Mouse (Mus musculus): ENCODE results near the gene Mocs3.

GRCm38 (mm10) chr2:168200014-168200691 is 30.3 kb upstream of the Mocs3 start:
- TF ChIP-seq FLI1 (IDR thresholded peaks at IDR 0.05; ENCODE audit: low read length) (no peak), GATA1 (IDR thresholded peaks at IDR 0.05; ENCODE audit: borderline replicate concordance, low read length) (no peak)
